Mouse (Mus musculus) erythroblast, embryonic 14.5 days (primary cell): ENCODE results near the gene Plcxd2.

ENCODE experiments used
- GATA1 ChIP-seq: IDR thresholded peaks from 2 replicates; pipeline ENCODE4 v1.6.1; 2012; ENCODE audit warnings: low read length, inconsistent platforms, mixed read lengths
- TAL1 ChIP-seq: IDR thresholded peaks from 3 replicates; pipeline ENCODE4 v1.6.1; 2012; ENCODE audit warnings: low read length, inconsistent platforms, mixed read lengths

DNA sequence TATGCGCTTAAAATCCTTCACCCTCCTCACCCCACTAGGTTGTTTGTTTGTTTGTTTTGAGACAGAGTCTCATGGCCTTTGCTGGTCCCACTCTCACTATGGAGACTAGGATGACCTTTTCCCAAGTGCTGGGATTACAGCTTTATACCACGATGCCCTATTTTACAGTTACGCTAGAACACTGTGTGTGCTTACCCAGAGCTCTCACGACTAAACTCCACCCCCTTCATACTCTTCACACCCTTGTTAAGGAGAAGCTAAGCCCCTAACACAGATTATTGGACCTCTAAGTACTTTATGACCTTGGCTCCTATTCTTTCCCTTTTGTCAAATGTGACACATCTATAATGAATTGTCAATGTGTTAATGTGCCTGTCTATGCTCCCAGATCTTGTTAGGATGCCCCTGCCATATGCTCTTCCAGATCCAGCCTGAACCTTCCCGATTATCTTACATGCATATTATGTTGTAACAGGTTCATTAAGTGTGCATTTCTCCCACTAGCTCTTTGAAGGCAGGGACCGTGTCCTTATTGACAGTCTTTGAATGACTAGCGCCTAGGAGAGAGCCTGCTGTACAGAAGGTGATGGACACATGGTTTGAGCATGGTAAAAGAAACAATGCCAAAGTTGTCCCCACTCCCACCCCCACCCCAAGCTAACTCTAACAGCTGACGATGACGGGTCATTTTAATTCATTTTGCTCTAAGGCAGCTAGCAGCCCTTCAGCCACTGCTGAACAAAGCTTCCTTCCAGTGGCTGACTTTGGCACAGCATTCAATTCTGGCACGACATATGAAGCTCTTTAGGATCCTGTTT is 10.4 kb downstream of the Plcxd2 start:
- TF ChIP-seq TAL1 (no peak), GATA1 (no peak)
